Mouse (Mus musculus): ENCODE data around the gene Il31ra. TPM values are rescaled to one million over a fixed set of nuclear protein-coding genes. Genes with fewer than 3 reads are reported as not detected.
A peak's percentile ranks its signal among the peaks of the same experiment; 100 is the strongest.

Gene Il31ra
- polyA plus RNA-seq, 1 experiment from 2014 or later = 0.09 TPM

DNA sequence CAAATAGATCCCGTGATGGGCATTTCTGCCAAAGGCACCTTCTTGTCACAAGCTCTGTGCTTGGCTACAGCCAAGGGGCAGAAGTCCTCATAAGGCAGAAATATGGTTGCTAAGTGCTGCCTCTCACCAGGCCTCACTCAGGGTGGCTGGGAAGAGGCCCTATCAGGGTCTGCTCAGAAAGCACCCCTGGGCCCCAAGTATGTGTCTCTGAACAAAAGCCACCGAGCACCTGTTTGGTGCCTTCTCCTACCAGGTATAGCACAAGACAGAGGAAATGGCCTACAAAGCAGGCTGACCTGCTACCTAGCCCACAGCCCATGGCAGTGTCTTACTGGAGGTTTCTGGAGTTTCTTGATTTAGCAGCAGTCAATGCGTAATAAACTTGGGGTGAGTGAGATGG lies 71.3 kb downstream of the Il31ra start:
- H3K4me2 ChIP-seq = no peak overlapping the region
- H3K4me1 ChIP-seq = no peaks in the 10 kb centered on the region
- H3K27me3 ChIP-seq (replicated peaks) = no peaks in the 10 kb centered on the region
- 93% methylated on average over 3 of the region's 3 CpGs for WGBS
- no peak for ATAC-seq (ENCODE audit: low FRiP score)
- H3K9ac ChIP-seq (replicated peaks) = no peak overlapping the region
- H3K36me3 ChIP-seq = no peaks in the 10 kb centered on the region
- H3K4me3 ChIP-seq (replicated peaks) = no peak overlapping the region
- H3K27ac ChIP-seq (replicated peaks) = no peak overlapping the region
- H3K9me3 ChIP-seq (replicated peaks) = no peaks in the 10 kb centered on the region

GRCm38 (mm10) chr13:112522261-112522660 lies 71.9 kb downstream of the Il31ra start:
- WGBS = 81% methylated on average over 5 of the region's 6 CpGs
- Histone ChIP-seq H3K36me3 (no peaks in the 10 kb centered on the region), H3K9ac (replicated peaks) (no peak overlapping the region), H3K27ac (replicated peaks) (no peak overlapping the region), H3K4me1 (no peaks in the 10 kb centered on the region), H3K4me2 (no peak overlapping the region), H3K4me3 (replicated peaks) (no peak overlapping the region), H3K27me3 (replicated peaks) (no peaks in the 10 kb centered on the region), H3K9me3 (replicated peaks) (no peaks in the 10 kb centered on the region)
- ATAC-seq (ENCODE audit: low FRiP score) = no peak

- Histone ChIP-seq H3K36me3 (no peaks in the 10 kb centered on the region), H3K9me3 (replicated peaks) (no peaks in the 10 kb centered on the region), H3K4me3 (replicated peaks) (no peak overlapping the region), H3K9ac (replicated peaks) (no peak overlapping the region), H3K4me2 (no peak overlapping the region), H3K27me3 (replicated peaks) (no peaks in the 10 kb centered on the region), H3K4me1 (no peaks in the 10 kb centered on the region), H3K27ac (replicated peaks) (no peak overlapping the region)
- no peak for ATAC-seq (ENCODE audit: low FRiP score)
- WGBS = 59% methylated on average over 1 of the region's 1 CpGs
These were observed 79.6 kb downstream of the Il31ra start for GRCm38 (mm10) chr13:112514546-112514945.

DNA sequence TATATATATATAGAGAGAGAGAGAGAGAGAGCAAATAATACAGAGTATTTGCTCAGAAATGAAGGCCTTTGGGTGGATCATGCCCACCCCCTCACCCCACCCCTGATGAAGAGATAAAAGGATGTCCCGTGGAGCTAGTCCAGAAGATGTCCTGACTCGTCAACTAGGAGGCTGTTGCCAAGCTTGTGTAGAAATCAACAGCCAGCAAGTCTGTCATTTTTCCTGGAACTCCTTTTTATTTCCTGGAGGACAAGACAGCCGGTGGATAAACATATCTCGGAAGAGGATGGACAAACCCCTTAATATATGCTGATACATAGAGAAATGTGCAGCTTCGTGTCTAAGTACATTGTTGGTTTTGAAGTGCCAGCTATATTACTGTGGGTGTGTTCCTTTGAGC lies 81.3 kb downstream of the Il31ra start:
- WGBS = 90% methylated on average over 5 of the region's 5 CpGs
- Histone ChIP-seq H3K27ac (replicated peaks) (no peak overlapping the region), H3K4me1 (no peaks in the 10 kb centered on the region), H3K27me3 (replicated peaks) (no peaks in the 10 kb centered on the region), H3K4me2 (no peak overlapping the region), H3K9me3 (replicated peaks) (no peaks in the 10 kb centered on the region), H3K4me3 (replicated peaks) (no peak overlapping the region), H3K9ac (replicated peaks) (no peak overlapping the region), H3K36me3 (no peaks in the 10 kb centered on the region)
- no peak for ATAC-seq (ENCODE audit: low FRiP score)

DNA sequence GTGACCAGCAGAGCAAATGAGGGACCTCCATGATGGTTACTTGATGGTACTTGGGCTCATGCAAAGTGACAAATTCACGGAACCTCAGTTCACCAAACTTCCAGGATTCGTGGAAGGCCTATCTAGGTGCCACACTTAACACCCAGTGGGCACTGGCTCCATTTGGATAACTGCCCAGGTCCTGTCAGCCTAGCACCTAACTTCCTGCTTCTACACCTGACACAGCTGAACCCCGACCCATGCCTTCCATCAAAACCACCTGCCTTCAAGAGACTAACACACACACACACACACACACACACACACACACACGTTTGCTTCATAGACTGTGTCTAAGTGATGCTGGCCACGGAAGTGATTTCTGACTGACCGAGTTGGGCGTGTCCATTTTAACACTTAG lies 82.3 kb downstream of the Il31ra start:
- no peak overlapping the region for H3K27ac ChIP-seq (replicated peaks)
- no peak overlapping the region for H3K4me2 ChIP-seq
- no peaks in the 10 kb centered on the region for H3K4me1 ChIP-seq
- ATAC-seq (ENCODE audit: low FRiP score) = no peak
- no peak overlapping the region for H3K4me3 ChIP-seq (replicated peaks)
- H3K9ac ChIP-seq (replicated peaks) = no peak overlapping the region
- 90% methylated on average over 7 of the region's 7 CpGs for WGBS
- H3K36me3 ChIP-seq = no peaks in the 10 kb centered on the region
- H3K27me3 ChIP-seq (replicated peaks) = no peaks in the 10 kb centered on the region
- H3K9me3 ChIP-seq (replicated peaks) = no peaks in the 10 kb centered on the region

GRCm38 (mm10) chr13:112511261-112511660 lies 82.9 kb downstream of the Il31ra start:
- Histone ChIP-seq H3K27me3 (replicated peaks) (no peaks in the 10 kb centered on the region), H3K4me1 (no peaks in the 10 kb centered on the region), H3K4me3 (replicated peaks) (no peak overlapping the region), H3K9ac (replicated peaks) (no peak overlapping the region), H3K9me3 (replicated peaks) (no peaks in the 10 kb centered on the region), H3K27ac (replicated peaks) (no peak overlapping the region), H3K4me2 (no peak overlapping the region), H3K36me3 (peaks cover 5% of the 10 kb centered on the region; the same call in 1 of the 2 replicates)
- 75% methylated on average over 11 of the region's 11 CpGs for WGBS
- no peak for ATAC-seq (ENCODE audit: low FRiP score)

GRCm38 (mm10) chr13:112510437-112511212 lies 83.5 kb downstream of the Il31ra start:
- Histone ChIP-seq H3K36me3 (peaks cover 10% of the 10 kb centered on the region), H3K27me3 (replicated peaks) (no peaks in the 10 kb centered on the region), H3K4me1 (no peaks in the 10 kb centered on the region), H3K4me2 (no peak overlapping the region), H3K27ac (replicated peaks) (no peak overlapping the region), H3K9ac (replicated peaks) (no peak overlapping the region), H3K9me3 (replicated peaks) (no peaks in the 10 kb centered on the region), H3K4me3 (replicated peaks) (no peak overlapping the region)
- ATAC-seq (ENCODE audit: low FRiP score) = no peak
- 93% methylated on average over 19 of the region's 19 CpGs for WGBS

GRCm38 (mm10) chr13:112509465-112509864 lies 84.7 kb downstream of the Il31ra start:
- peak; percentile 73 for ATAC-seq (ENCODE audit: low FRiP score)
- Histone ChIP-seq H3K36me3 (peaks cover 19% of the 10 kb centered on the region), H3K4me2 (no peak overlapping the region), H3K4me3 (replicated peaks) (no peak overlapping the region), H3K27me3 (replicated peaks) (no peaks in the 10 kb centered on the region), H3K27ac (replicated peaks) (no peak overlapping the region), H3K9me3 (replicated peaks) (no peaks in the 10 kb centered on the region), H3K4me1 (no peaks in the 10 kb centered on the region), H3K9ac (replicated peaks) (no peak overlapping the region)
- 28% methylated on average over 4 of the region's 4 CpGs for WGBS

DNA sequence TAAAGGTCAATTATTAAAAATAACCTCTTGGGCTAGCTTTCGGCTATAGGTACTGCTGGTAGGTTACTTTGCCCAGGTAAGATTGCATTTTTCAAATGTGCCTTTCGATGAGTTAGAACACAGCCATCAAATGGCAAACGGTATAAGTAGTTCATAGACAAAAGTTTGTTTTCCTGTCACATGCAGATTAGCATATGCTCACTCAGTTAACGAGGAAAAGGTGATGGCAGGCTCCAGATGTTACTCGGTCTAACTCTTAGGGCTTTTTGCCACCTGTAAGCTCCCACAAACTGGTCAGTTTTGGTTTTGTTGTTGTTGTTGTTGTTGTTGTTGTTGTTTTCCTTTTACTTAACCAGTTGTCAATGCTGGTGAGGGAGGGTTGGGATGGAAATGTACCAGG lies 85.7 kb downstream of the Il31ra start:
- 87% methylated on average over 5 of the region's 5 CpGs for WGBS
- H3K27ac ChIP-seq (replicated peaks) = no peak overlapping the region
- ATAC-seq (ENCODE audit: low FRiP score) = no peak
- H3K4me1 ChIP-seq = no peaks in the 10 kb centered on the region
- peaks cover 29% of the 10 kb centered on the region for H3K36me3 ChIP-seq
- no peak overlapping the region for H3K4me3 ChIP-seq (replicated peaks)
- no peak overlapping the region for H3K9ac ChIP-seq (replicated peaks)
- H3K9me3 ChIP-seq (replicated peaks) = no peaks in the 10 kb centered on the region
- H3K27me3 ChIP-seq (replicated peaks) = no peaks in the 10 kb centered on the region
- H3K4me2 ChIP-seq = no peak overlapping the region

- Histone ChIP-seq H3K4me2 (no peak overlapping the region), H3K9me3 (replicated peaks) (no peaks in the 10 kb centered on the region), H3K27ac (replicated peaks) (no peak overlapping the region), H3K4me1 (no peaks in the 10 kb centered on the region), H3K4me3 (replicated peaks) (no peak overlapping the region), H3K27me3 (replicated peaks) (no peaks in the 10 kb centered on the region), H3K9ac (replicated peaks) (no peak overlapping the region), H3K36me3 (peaks cover 34% of the 10 kb centered on the region)
- 88% methylated on average over 13 of the region's 13 CpGs for WGBS
- no peak for ATAC-seq (ENCODE audit: low FRiP score)
These were observed 86.5 kb downstream of the Il31ra start for GRCm38 (mm10) chr13:112507691-112508090.

DNA sequence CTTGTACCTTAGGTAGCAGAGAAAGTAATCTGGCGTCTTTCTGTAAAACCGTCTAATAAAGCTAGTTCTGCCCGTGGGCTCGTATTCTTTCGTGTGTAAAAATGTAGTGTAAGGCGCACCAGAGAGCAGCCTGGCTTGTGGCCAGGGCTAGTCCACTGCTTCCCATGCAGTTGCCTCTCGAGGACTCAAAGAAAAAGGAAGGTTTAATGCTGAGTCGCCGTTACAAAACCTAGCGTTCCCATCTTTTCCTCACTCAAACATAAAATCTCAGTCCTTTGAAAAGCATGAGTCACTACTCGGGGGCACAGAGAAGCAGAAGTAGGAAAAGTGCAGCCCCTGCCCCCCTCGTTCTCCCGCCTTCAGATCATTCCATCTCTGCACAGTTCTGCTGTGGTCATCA lies 87.4 kb downstream of the Il31ra start:
- no peaks in the 10 kb centered on the region for H3K4me1 ChIP-seq
- H3K9ac ChIP-seq (replicated peaks) = no peak overlapping the region
- H3K27me3 ChIP-seq (replicated peaks) = no peaks in the 10 kb centered on the region
- no peaks in the 10 kb centered on the region for H3K9me3 ChIP-seq (replicated peaks)
- WGBS = 85% methylated on average over 13 of the region's 13 CpGs
- peaks cover 35% of the 10 kb centered on the region for H3K36me3 ChIP-seq
- ATAC-seq (ENCODE audit: low FRiP score) = no peak
- H3K27ac ChIP-seq (replicated peaks) = no peak overlapping the region
- H3K4me2 ChIP-seq = no peak overlapping the region
- no peak overlapping the region for H3K4me3 ChIP-seq (replicated peaks)

GRCm38 (mm10) chr13:112505436-112505835 lies 88.7 kb downstream of the Il31ra start:
- ATAC-seq (ENCODE audit: low FRiP score) = no peak
- H3K36me3 ChIP-seq = peaks cover 48% of the 10 kb centered on the region
- no peak overlapping the region for H3K4me3 ChIP-seq (replicated peaks)
- no peaks in the 10 kb centered on the region for H3K4me1 ChIP-seq
- no peaks in the 10 kb centered on the region for H3K9me3 ChIP-seq (replicated peaks)
- H3K4me2 ChIP-seq = no peak overlapping the region
- H3K9ac ChIP-seq (replicated peaks) = no peak overlapping the region
- H3K27me3 ChIP-seq (replicated peaks) = no peaks in the 10 kb centered on the region
- no peak overlapping the region for H3K27ac ChIP-seq (replicated peaks)
- 93% methylated on average over 6 of the region's 6 CpGs for WGBS
